Mouse (Mus musculus) left cerebral cortex, postnatal 14 days (tissue): ENCODE results near the gene Slc35a3. TPM values are rescaled to one million over a fixed set of nuclear protein-coding genes. Genes with fewer than 3 reads are reported as not detected.

ENCODE experiments used
- DNase-seq, 2 experiments: peaks; one replicate each; pipeline ENCODE4 v3.0.0; 2021 to 2022; ENCODE audit warnings: low spot score in 2 of 2, mixed read lengths in 1 of 2
- intact Hi-C: fragments of 180-260 bp; cut with DNase I; formaldehyde crosslinking; loops from one replicate; pipeline ENCODE4 v1.15.1; 2025
- total RNA-seq, 2 experiments: library from RNA; stranded (reverse); gene quantifications; 2 replicates each; pipeline ENCODE4 v1.2.3; 2021

Gene Slc35a3
- total RNA-seq, 2 experiments from 2014 or later: 14.1 to 15.9 TPM

DNA sequence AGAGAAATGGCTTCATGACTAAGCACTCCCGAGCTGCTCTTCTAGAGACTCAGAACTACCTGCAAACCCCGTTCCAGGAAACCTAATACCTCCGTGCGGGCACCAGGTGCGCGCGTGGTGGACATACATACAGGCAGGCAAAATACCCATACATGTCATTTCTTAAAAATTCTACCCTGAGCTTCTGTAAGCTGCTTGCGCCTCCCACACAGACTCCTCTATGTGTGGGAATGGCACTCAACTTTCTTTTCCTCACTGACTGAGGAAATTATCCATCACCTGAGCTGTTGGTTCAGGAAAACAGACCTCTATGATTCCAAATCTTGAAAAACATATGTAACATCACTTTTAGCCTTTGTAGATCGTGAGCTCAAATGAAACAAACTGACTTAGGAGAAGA lies 61.9 kb downstream of the Slc35a3 start:
- no peak for DNase-seq
- intact Hi-C loops: no loop called here

DNA sequence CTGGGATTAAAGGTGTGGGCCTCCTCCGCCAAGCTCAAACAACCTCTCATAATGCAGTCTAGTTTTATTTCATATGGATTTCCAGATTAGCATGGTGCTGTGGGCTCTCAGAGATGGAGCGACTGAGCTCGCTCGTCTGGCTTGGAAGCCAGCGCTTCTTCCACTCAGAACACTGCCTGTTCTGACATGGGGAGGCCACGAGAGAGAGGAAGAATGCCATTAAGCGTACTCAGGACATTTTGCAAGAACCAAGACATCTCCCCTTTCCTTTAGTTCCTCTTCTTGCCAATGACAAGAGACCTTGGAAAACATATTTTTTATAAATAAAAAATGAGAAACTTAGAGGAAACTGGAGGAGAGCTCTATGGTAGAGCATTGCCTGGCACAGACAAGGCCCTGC lies 63.8 kb downstream of the Slc35a3 start:
- no peak for DNase-seq
- intact Hi-C loops: no loop called here

DNA sequence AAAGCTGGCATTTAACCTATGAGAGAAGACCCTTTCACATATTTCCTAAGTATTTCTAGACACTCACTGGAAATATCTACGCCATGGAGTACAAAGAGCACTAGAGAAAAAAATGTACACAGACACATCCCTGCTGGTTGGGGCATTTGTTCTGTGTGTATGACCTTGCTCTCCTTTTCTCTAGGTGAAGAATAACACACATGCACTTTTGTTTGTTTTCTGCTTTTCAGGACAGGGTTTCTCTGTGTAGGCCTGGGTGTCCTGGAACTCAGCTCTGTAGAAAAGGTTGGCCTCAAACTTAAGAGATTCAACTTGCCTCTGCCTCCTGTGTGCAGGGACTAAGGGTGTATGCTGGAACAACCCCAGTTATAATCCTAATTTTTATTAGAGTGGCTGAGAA lies 66.2 kb downstream of the Slc35a3 start:
- no peak for DNase-seq
- intact Hi-C loops: no loop called here

DNA sequence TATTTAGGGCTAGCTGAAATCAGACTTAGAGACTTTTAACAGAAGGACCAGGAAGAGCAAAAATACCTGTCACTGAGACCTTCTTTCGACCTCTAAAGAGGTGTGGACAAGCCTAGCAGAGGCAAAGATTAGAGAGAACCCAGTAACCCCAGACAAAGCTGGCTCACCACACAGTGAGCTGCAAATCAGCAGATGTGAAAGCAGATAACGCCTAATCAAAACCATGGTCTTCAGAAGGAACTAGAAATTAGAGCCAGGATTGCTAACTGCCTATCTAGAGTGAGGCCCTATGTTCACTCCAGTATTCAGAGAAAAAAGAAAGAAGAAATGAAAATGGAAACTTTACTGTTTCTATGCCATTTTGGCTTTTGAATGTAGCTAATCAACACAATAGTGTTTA lies 70.3 kb downstream of the Slc35a3 start:
- no peak for DNase-seq
- intact Hi-C loops: no loop called here

DNA sequence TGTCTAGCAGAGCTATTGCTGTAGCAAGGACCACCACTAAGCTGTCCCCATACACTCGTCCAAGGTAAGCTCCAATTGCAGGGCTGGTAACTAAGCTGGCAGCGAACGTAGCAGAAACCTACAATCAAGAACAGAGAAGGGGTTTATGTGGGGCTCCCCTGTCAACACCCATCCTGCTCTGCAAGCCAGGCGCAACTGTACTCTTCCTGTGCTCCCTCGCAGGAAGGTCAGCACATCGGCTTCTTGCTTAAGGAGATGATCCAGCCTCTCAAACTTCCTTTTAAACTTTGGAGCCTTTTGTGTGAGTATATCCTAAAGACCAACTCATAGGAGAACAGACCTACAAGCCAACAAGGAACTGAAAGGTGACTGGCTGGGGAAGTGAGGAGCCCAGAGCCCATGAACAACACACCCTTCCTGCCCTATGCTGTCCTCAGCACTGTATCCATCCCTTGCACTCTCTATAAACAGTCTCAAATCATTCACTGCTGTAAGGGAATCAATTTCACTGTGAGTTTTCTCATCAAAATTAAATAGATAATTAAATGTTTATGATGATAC lies 70.7 kb downstream of the Slc35a3 start:
- no peak for DNase-seq
- intact Hi-C loops: no loop called here

DNA sequence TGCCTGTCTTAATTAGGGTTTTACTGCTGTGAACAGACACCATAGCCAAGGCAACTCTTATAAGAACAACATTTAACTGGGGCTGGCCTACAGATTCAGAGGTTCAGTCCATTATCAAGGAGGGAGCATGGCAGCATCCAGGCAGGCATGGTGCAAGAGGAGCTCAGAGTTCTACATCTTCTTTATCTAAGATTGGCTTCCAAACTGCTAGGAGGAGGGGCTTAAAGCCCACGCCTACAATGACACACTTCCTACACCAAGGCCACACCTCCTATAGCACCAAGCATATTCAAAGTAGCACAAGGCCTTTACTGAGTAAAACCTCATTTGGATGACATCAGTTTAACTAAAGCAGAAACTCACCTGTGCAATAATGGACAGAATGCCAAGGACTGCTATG lies 72.6 kb downstream of the Slc35a3 start:
- intact Hi-C loops: no loop called here
- DNase-seq: no peak

DNA sequence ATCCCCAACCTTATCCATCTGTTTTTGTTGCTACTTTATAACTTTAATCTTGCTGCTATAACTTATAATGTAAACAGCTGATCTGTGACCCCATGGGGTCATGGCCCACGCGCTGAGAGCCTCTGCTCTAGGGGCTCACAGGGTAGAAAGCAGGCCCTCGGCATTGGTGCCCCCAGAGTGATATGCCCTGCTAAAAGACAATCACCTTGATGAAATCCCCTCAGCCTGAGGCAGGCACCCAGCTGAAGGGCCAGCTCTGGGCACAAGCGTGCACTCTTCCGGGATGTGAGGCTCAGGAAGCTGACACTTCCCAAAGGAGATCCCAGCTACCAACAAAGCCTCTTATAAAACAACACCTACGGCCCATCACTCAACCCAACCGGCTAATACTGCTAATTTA lies 74.1 kb downstream of the Slc35a3 start:
- no peak for DNase-seq
- intact Hi-C loops: no loop called here

DNA sequence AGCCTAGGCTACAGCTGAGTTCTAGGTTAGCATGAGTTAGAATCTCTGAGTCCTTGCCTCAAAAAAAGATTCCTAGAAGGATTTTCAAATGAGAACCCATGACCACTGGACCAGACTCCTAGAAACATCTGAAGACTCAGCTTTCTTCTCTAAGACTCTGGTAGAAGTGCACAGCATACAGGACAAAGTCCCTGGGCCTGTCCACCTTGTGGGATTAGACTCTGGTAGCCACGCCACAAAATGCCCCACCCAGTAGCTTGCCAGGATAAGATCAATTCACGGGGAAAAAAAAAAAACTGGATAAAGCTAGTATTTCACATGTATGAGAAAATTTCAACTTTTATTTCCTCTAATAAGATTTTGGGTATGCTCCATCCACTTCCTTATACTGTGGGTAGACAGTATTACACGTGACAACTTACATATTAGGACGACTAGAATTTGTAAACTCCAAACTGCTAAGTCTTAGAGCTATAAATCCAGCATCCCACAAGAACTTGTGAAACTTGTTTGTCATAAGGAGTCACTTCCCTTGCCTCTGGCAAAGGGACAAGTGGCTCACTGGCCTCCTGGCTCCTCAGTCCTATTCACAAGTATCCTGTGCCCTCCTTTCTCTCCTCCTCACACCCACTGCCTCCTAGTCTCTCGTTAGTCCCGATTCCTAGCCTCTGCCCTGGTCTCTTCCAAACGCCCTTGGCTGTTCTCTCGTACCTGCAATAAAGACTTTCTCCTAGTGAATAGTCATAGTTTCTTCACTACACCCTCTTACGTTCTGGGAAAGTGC lies 74.7 kb downstream of the Slc35a3 start:
- DNase-seq: no peak
- intact Hi-C loops: no loop called here

DNA sequence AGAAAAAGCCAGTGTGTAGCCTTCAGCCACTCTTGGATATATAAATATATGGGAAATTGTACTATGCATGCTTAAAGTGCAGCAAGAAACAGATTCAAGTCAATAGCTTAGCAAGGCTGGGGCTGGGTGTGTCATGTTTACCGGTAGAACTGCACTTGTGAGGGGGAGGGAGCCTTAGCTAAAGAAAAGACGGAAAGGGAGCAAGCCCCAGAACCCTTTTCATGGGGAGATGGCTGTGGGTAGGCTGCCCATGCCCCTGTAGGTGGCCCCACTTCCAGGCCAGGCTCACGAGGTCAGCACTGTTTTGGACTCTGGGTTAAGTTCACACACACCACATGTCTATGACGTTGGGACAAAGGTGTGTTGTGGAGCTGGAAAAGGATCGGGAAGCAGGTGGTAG lies 76.8 kb downstream of the Slc35a3 start:
- intact Hi-C loops: no loop called here

DNA sequence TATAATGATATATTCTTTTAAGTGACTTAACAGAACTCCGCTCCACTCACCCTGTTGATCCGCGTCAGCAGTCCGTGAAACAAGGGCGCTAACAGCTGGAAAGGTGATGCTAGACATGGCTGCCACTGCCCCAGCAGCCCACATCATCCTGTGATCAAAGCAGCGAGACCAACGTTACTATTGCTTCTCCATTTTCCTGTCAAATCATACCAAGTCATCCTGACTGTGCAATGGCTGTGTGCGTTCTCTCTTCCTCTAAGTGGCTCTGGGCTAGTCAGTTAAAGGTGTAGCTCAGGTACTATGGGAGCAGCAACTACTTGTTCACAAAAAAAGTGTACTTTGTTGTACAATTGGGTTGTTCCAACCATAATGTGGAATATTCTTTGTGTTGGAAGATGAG lies 77.8 kb downstream of the Slc35a3 start:
- no peak for DNase-seq
- intact Hi-C loops: no loop called here

More for the DNA sequence above, 76.8 kb downstream of the Slc35a3 start:
- DNase-seq: no peak

DNA sequence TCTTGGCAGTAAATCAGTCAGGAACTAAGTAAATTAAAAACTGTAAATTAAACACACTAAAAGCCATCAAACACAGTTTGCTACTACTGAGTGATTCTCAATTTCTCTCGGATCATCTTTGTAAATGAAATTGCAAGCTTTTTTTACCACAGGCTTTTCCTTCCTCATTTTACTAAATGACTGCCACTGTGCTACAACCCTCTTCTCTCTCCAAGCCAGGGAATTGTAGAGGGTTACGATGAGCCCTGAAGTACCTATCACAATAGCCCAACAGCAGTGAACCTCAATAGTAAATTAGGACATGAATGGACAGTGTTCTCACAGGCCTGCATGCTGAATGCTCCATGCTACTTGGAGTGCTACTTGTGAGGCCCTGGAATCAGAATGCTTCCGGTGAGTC lies 78.5 kb downstream of the Slc35a3 start:
- intact Hi-C loops: no loop called here
- DNase-seq: no peak

DNA sequence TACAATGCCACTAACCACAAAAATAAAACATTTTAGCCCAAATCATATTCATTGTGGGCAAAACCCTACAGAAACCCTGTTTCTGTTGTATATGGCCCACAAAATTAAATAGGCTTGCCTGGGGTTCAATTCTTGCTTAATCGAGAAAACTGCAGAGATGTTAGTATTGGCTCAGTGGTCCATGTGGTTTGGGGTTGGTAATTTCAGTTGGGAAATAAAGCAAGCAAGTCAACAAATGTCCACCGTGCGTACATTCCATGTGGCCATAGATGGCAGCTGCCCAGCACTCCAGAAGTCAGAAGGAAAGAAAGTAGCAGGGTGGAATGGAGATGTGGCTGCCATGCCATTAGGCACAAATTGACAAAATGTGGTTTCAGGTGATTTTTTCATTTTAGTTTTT lies 79.7 kb downstream of the Slc35a3 start:
- no peak for DNase-seq
- intact Hi-C loops: no loop called here

DNA sequence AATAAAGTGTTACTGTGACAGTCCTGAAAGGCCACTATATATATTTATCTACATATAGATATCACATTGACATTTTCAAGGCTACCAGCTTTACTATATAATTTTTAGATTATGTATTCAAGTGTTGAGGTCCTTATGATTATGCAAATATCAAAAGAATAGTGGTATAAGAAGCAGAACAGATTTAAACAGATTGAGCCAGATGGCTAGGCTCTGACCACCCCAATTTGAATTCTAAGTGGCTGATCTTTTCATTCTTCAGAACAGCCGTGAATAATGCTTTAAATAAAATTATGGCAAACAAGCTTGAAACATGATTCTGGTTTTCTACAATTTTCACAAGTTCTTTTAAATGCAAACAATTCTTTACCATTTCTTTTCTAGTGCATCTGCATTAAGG lies 81.2 kb downstream of the Slc35a3 start:
- intact Hi-C loops: no loop called here
- DNase-seq: no peak

DNA sequence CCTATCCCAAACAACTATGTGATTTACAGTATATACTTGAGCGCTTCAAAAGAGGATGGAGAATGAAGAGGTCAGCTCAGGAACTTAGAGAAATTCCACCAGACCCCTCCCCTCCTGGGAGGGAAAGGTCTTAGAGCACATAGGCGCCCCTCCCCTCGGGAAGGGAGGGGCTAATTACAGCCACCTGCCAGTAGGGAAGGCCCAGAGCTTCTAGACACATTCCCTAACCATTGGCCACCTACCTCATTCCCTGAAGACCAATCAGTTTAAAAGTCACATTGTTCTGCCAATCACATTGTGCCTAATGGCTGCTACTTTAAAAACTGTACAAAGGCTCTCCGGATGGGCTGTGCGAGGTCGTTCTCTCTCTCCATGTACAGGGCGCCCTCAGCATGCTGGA lies 90.0 kb downstream of the Slc35a3 start:
- no peak for DNase-seq
- intact Hi-C loops: no loop called here

DNA sequence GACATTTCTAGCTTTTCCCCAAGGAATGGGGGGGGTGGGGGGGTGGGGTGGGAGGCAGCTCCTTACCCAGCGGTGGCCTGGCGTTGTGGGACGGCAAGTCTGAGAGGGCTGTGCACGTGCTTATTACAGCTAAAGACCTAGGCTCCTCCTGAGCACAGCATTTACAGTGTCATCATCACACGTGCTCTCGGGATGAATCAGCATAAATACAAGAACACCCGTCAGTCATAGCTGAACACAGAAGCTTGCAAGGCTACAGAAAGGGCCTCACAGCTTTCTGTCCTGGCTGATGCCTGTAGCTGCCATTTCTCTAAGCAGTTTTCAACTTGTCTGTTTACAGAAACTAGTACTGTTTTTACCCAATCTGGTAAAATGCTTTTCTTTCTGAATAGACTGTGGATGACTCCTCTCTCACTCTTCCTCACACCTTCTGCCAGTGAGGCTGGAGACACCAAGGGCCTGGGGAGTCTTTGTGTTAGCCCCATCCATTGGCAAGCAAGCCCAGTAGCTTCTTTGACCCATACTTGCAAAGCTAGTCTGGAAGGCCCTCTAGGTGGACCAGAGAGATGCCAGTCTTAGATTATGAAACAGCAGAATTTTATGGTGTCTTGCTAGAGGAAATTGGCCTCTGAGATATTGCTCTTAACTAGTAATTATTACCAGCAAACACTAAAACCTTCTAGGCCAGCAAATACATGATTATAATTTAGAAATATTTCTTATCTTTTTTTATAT lies 91.8 kb downstream of the Slc35a3 start:
- DNase-seq: no peak
- intact Hi-C loops: no loop called here

Other genes starting within 250 kb of the Slc35a3 start
- gene Rtca, start 204.6 kb downstream of the Slc35a3 start, total RNA-seq: 10 to 100 TPM; 62.1 to 63.5 TPM
- gene Dbt, start 199.8 kb downstream of the Slc35a3 start, total RNA-seq: 10 to 100 TPM; 18.8 to 18.9 TPM
- under 1 TPM; 0.17 to 0.18 TPM for gene Lrrc39, start 149.9 kb downstream of the Slc35a3 start, total RNA-seq
- 1 to 10 TPM; 5.2 to 7.8 TPM for gene Sass6, start 117.8 kb downstream of the Slc35a3 start, total RNA-seq
- gene Trmt13, start 98.2 kb downstream of the Slc35a3 start, total RNA-seq: 10 to 100 TPM; 13.9 to 14.1 TPM
- 10 to 100 TPM; 58.7 to 62.9 TPM for gene Mfsd14a, start 50.2 kb downstream of the Slc35a3 start, total RNA-seq
- gene Gm43191, start 31.6 kb downstream of the Slc35a3 start, total RNA-seq: not detected
- 10 to 100 TPM; 23.7 to 26.0 TPM for gene Agl, start 95.3 kb upstream of the Slc35a3 start, total RNA-seq
- 1 to 10 TPM; 1.5 to 2.3 TPM for gene Frrs1, start 146.6 kb upstream of the Slc35a3 start, total RNA-seq